Mouse (Mus musculus) erythroblast, embryonic 14.5 days (primary cell): ENCODE results near the gene Hapln4.

Source experiments
- GATA1 ChIP-seq: IDR thresholded peaks from 2 replicates; pipeline ENCODE4 v1.6.1; 2012; ENCODE audit warnings: low read length, inconsistent platforms, mixed read lengths
- TAL1 ChIP-seq: IDR thresholded peaks from 3 replicates; pipeline ENCODE4 v1.6.1; 2012; ENCODE audit warnings: low read length, inconsistent platforms, mixed read lengths

- TF ChIP-seq GATA1 (no peak), TAL1 (no peak)
Observed at GRCm38 (mm10) chr8:70099276-70099675, 16.0 kb downstream of the Hapln4 start.
